Mouse (Mus musculus): ENCODE results near the gene Pi4kb. TPM values are rescaled to one million over a fixed set of nuclear protein-coding genes. Genes with fewer than 3 reads are reported as not detected.
A peak's percentile ranks its signal among the peaks of the same experiment; 100 is the strongest.

Pi4kb gene
- polyA plus RNA-seq, 1 experiment from 2014 or later = 15.1 TPM

GRCm38 (mm10) chr3:95054481-95055260 lies 80.1 kb downstream of the Pi4kb start:
- H3K27ac ChIP-seq (ENCODE audit: low read length) = peak overlapping the region; percentile 90
- no peaks in the 10 kb centered on the region for H3K9me3 ChIP-seq (replicated peaks; ENCODE audit: control insufficient read depth, low read length)
- H3K36me3 ChIP-seq (ENCODE audit: control insufficient read depth, insufficient read depth) = peaks cover 13% of the 10 kb centered on the region
- no peak overlapping the region for H3K9ac ChIP-seq (ENCODE audit: low read length)
- H3K4me3 ChIP-seq (ENCODE audit: low read length) = no peak overlapping the region
- WGBS = 9% methylated on average over 10 of the region's 10 CpGs
- peak; percentile 74 for ATAC-seq (replicated peaks; ENCODE audit: extremely low read depth, insufficient read depth, low FRiP score)
- no peaks in the 10 kb centered on the region for H3K27me3 ChIP-seq (ENCODE audit: control insufficient read depth, insufficient read depth, low read length)
- H3K4me1 ChIP-seq (ENCODE audit: control insufficient read depth, insufficient read depth, low read length) = peaks cover 23% of the 10 kb centered on the region
- peak overlapping the region; percentile 25 for H3K4me2 ChIP-seq (ENCODE audit: low read depth, low read length)

- peak; percentile 56; the same call in 1 of the 2 replicates for ATAC-seq (replicated peaks; ENCODE audit: extremely low read depth, insufficient read depth, low FRiP score)
- peaks cover 23% of the 10 kb centered on the region for H3K4me1 ChIP-seq (ENCODE audit: control insufficient read depth, insufficient read depth, low read length)
- no peak overlapping the region; the same call in 1 of the 2 replicates for H3K27ac ChIP-seq (ENCODE audit: low read length)
- no peak overlapping the region for H3K9ac ChIP-seq (ENCODE audit: low read length)
- WGBS = 54% methylated on average over 7 of the region's 7 CpGs
- no peak overlapping the region for H3K4me3 ChIP-seq (ENCODE audit: low read length)
- no peaks in the 10 kb centered on the region for H3K9me3 ChIP-seq (replicated peaks; ENCODE audit: control insufficient read depth, low read length)
- no peaks in the 10 kb centered on the region for H3K27me3 ChIP-seq (ENCODE audit: control insufficient read depth, insufficient read depth, low read length)
- H3K4me2 ChIP-seq (ENCODE audit: low read depth, low read length) = no peak overlapping the region
- H3K36me3 ChIP-seq (ENCODE audit: control insufficient read depth, insufficient read depth) = peaks cover 28% of the 10 kb centered on the region
Measured at GRCm38 (mm10) chr3:95056275-95056674, 81.7 kb downstream of the Pi4kb start.

Small RNA genes lying within 50 kb of the gene (microRNA-seq; reads per million reads assigned to microRNA genes)
- not detected for gene Mir7013

Other genes starting within 250 kb of the Pi4kb start
- gene Cgn, start 188.2 kb upstream of the Pi4kb start, polyA plus RNA-seq (2015; fragmentation: Nextera tagmentation; extraction: Ambion mirVana) = 2.7 and 4.4 TPM in 2 replicates
- 8.9 and 9.5 TPM in 2 replicates for gene Pogz, start 137.2 kb upstream of the Pi4kb start, polyA plus RNA-seq (2015; fragmentation: Nextera tagmentation; extraction: Ambion mirVana)
- gene Psmb4, start 87.8 kb upstream of the Pi4kb start, polyA plus RNA-seq (2015; fragmentation: Nextera tagmentation; extraction: Ambion mirVana) = 279 and 299 TPM in 2 replicates
- gene Selenbp1, start 41.7 kb upstream of the Pi4kb start, polyA plus RNA-seq (2015; fragmentation: Nextera tagmentation; extraction: Ambion mirVana) = 124 and 143 TPM in 2 replicates
- gene Rfx5, start 20.7 kb upstream of the Pi4kb start, polyA plus RNA-seq (2015; fragmentation: Nextera tagmentation; extraction: Ambion mirVana) = 4.0 and 4.7 TPM in 2 replicates
- gene Zfp687, start 40.7 kb downstream of the Pi4kb start, polyA plus RNA-seq (2015; fragmentation: Nextera tagmentation; extraction: Ambion mirVana) = 16.4 and 16.9 TPM in 2 replicates
- gene Psmd4, start 67.9 kb downstream of the Pi4kb start, polyA plus RNA-seq (2015; fragmentation: Nextera tagmentation; extraction: Ambion mirVana) = 201 and 223 TPM in 2 replicates
- 17.6 and 17.9 TPM in 2 replicates for gene Pip5k1a, start 132.2 kb downstream of the Pi4kb start, polyA plus RNA-seq (2015; fragmentation: Nextera tagmentation; extraction: Ambion mirVana)
- gene Vps72, start 136.3 kb downstream of the Pi4kb start, polyA plus RNA-seq (2015; fragmentation: Nextera tagmentation; extraction: Ambion mirVana) = 92.5 and 96.6 TPM in 2 replicates
- gene Tmod4, start 149.7 kb downstream of the Pi4kb start, polyA plus RNA-seq (2015; fragmentation: Nextera tagmentation; extraction: Ambion mirVana) = 1.9 TPM in 2 replicates
- gene Scnm1, start 159.3 kb downstream of the Pi4kb start, polyA plus RNA-seq (2015; fragmentation: Nextera tagmentation; extraction: Ambion mirVana) = 54.1 and 59.2 TPM in 2 replicates
- gene Lysmd1, start 159.4 kb downstream of the Pi4kb start, polyA plus RNA-seq (2015; fragmentation: Nextera tagmentation; extraction: Ambion mirVana) = 9.7 and 11.3 TPM in 2 replicates
- gene Tnfaip8l2, start 167.6 kb downstream of the Pi4kb start, polyA plus RNA-seq (2015; fragmentation: Nextera tagmentation; extraction: Ambion mirVana) = 3.9 and 4.4 TPM in 2 replicates
- gene Sema6c, start 185.7 kb downstream of the Pi4kb start, polyA plus RNA-seq (2015; fragmentation: Nextera tagmentation; extraction: Ambion mirVana) = 1.5 and 2.7 TPM in 2 replicates
- gene Gabpb2, start 243.2 kb downstream of the Pi4kb start, polyA plus RNA-seq (2015; fragmentation: Nextera tagmentation; extraction: Ambion mirVana) = 6.3 and 6.6 TPM in 2 replicates